Mouse (Mus musculus) CD4-positive, CD25-positive, alpha-beta regulatory T cell, adult 9 weeks (primary cell): Measurements from ENCODE around the gene Xpo5. TPM values are rescaled to one million over a fixed set of nuclear protein-coding genes. Genes with fewer than 3 reads are reported as not detected.

Source experiments
- polyA plus RNA-seq: library from polyadenylated mRNA; unstranded; fragments of 100-300 nt; shearing (Covaris generic); gene quantifications from one replicate; pipeline ENCODE4 v1.2.1, GENCODE M21; 2017

Gene Xpo5
- 53.0 TPM for polyA plus RNA-seq

GRCm38 (mm10) chr17:46202421-46203071, at the start of gene Xpo5, which contains the start of gene Polh:
Gene Xpo5, plus strand, starts transcription at chr17:46202782.
Gene Polh, minus strand, starts transcription at chr17:46202645.

GRCm38 (mm10) chr17:46152847-46153782, 49.5 kb upstream of the Xpo5 start, which contains the start of gene Mad2l1bp:
Gene Mad2l1bp, minus strand, starts transcription at chr17:46153553.

GRCm38 (mm10) chr17:46160686-46161085, 41.9 kb upstream of the Xpo5 start, which contains the start of gene Gtpbp2:
Gene Gtpbp2, plus strand, starts transcription at chr17:46161032.

GRCm38 (mm10) chr17:46247512-46248188, 45.1 kb downstream of the Xpo5 start, which contains the start of the genes Polr1c and Yipf3:
Gene Polr1c, minus strand, starts transcription at chr17:46248054.
Gene Yipf3, plus strand, starts transcription at chr17:46248080.

GRCm38 (mm10) chr17:46253452-46254084, 51.0 kb downstream of the Xpo5 start, which contains the start of gene Lrrc73:
Gene Lrrc73, plus strand, starts transcription at chr17:46253531.

GRCm38 (mm10) chr17:46282483-46283123, 80.0 kb downstream of the Xpo5 start, which contains the start of gene Tjap1:
Gene Tjap1, minus strand, starts transcription at chr17:46283026.

Other genes with a start within 250 kb of the Xpo5 start
- not detected for gene Vegfa, start 170.4 kb upstream of the Xpo5 start, polyA plus RNA-seq
- gene Mrps18a, start 91.8 kb upstream of the Xpo5 start, polyA plus RNA-seq, result 121 TPM
- 2.7 TPM for gene Rsph9, start 58.6 kb upstream of the Xpo5 start, polyA plus RNA-seq
- gene Mad2l1bp, start 49.2 kb upstream of the Xpo5 start, polyA plus RNA-seq, result 62.5 TPM
- 75.1 TPM for gene Gtpbp2, start 41.8 kb upstream of the Xpo5 start, polyA plus RNA-seq
- gene Polh, start 137 bp upstream of the Xpo5 start, polyA plus RNA-seq, result 9.3 TPM
- 82.5 TPM for gene Polr1c, start 45.3 kb downstream of the Xpo5 start, polyA plus RNA-seq
- 145 TPM for gene Yipf3, start 45.3 kb downstream of the Xpo5 start, polyA plus RNA-seq
- not detected for gene Lrrc73, start 50.7 kb downstream of the Xpo5 start, polyA plus RNA-seq
- 27.3 TPM for gene Tjap1, start 80.2 kb downstream of the Xpo5 start, polyA plus RNA-seq
- not detected for gene Dlk2, start 94.6 kb downstream of the Xpo5 start, polyA plus RNA-seq
- 8.1 TPM for gene Abcc10, start 125.6 kb downstream of the Xpo5 start, polyA plus RNA-seq
- gene Zfp318, start 180.9 kb downstream of the Xpo5 start, polyA plus RNA-seq, result 1.6 TPM
- not detected for gene Crip3, start 226.1 kb downstream of the Xpo5 start, polyA plus RNA-seq
- not detected for gene Slc22a7, start 235.7 kb downstream of the Xpo5 start, polyA plus RNA-seq